ENCODE assay signal across 9 mouse cellular contexts in genomic region chr11:93884068-93884467, GRCm38 (mm10). TPM values are rescaled to one million over a fixed set of nuclear protein-coding genes. Genes with fewer than 3 reads are reported as not detected.
DNase-seq lines count a peak whose midpoint lies in the region; ATAC-seq and TF ChIP-seq lines count a peak whose summit lies in the region.
"Had no signal": no experiment of that assay in that cellular context is flagged by ENCODE, and none has a peak within 500 bp of the region (broad histone marks: within the 10 kb centered on the region; RNA-seq: fewer than 3 reads in every experiment).

No protein-coding gene starts in this region.

- H3K27me3 ChIP-seq in kidney, embryonic 16.5 days (ENCODE audit: insufficient read depth, low read length), result no peaks in the 10 kb centered on the region
- H3K27me3 ChIP-seq in embryonic facial prominence, embryonic 10.5 days (replicated peaks; ENCODE audit: low read depth, poor library complexity, severe bottlenecking), result no peaks in the 10 kb centered on the region
- H3K27me3 ChIP-seq in intestine, embryonic 14.5 days (replicated peaks; ENCODE audit: control insufficient read depth, insufficient read depth, low read length), result no peaks in the 10 kb centered on the region
- no peaks in the 10 kb centered on the region for H3K27me3 ChIP-seq in thymus, adult 2 months (ENCODE audit: control insufficient read depth, insufficient read depth, low read length)

- ATAC-seq in kidney, embryonic 16.5 days (ENCODE audit: low FRiP score, low TSS enrichment), result no peak
- no peak for ATAC-seq in intestine, embryonic 14.5 days (replicated peaks; ENCODE audit: low FRiP score, low TSS enrichment, low read depth)

- peaks cover 17% of the 10 kb centered on the region; the same call in 1 of the 2 replicates for H3K36me3 ChIP-seq in kidney, embryonic 16.5 days (ENCODE audit: insufficient read depth, low read length)
- peaks cover 51% of the 10 kb centered on the region for H3K36me3 ChIP-seq in embryonic facial prominence, embryonic 10.5 days (replicated peaks)
- peaks cover 31% of the 10 kb centered on the region for H3K36me3 ChIP-seq in intestine, embryonic 14.5 days (ENCODE audit: control insufficient read depth, insufficient read depth, low read length)
- H3K36me3 ChIP-seq in thymus, adult 2 months (ENCODE audit: control insufficient read depth, insufficient read depth, low read length), result peaks cover 12% of the 10 kb centered on the region

- H3K4me2 ChIP-seq in kidney, embryonic 16.5 days (replicated peaks; ENCODE audit: low read depth, low read length), result peak overlapping the region; percentile 61
- peak overlapping the region; percentile 41 for H3K4me2 ChIP-seq in intestine, embryonic 14.5 days (ENCODE audit: low read length)

- no peak overlapping the region for H3K27ac ChIP-seq in kidney, embryonic 16.5 days (ENCODE audit: low read length)
- no peak overlapping the region for H3K27ac ChIP-seq in embryonic facial prominence, embryonic 10.5 days (replicated peaks)
- no peak overlapping the region for H3K27ac ChIP-seq in intestine, embryonic 14.5 days (ENCODE audit: low read depth)
- no peak overlapping the region for H3K27ac ChIP-seq in thymus, adult 2 months (ENCODE audit: control insufficient read depth, insufficient read depth, low read length)

- no peak overlapping the region for H3K9ac ChIP-seq in kidney, embryonic 16.5 days (replicated peaks; ENCODE audit: low read length)
- H3K9ac ChIP-seq in intestine, embryonic 14.5 days (ENCODE audit: low read length), result peak overlapping the region; percentile 0; the same call in 1 of the 2 replicates

- H3K9me3 ChIP-seq in kidney, embryonic 16.5 days (ENCODE audit: low read length), result no peaks in the 10 kb centered on the region
- no peaks in the 10 kb centered on the region for H3K9me3 ChIP-seq in embryonic facial prominence, embryonic 10.5 days
- H3K9me3 ChIP-seq in intestine, embryonic 14.5 days (ENCODE audit: control insufficient read depth, low read length), result no peaks in the 10 kb centered on the region

- no peak for TF ChIP-seq CTCF in thymus, adult 2 months (IDR thresholded peaks at IDR 0.05; ENCODE audit: borderline replicate concordance, control insufficient read depth, extremely low read depth, insufficient read depth, low read length, poor library complexity)

- TF ChIP-seq POLR2A in thymus, adult 2 months (IDR thresholded peaks at IDR 0.05; ENCODE audit: control insufficient read depth, extremely low read depth, insufficient read depth, low read length, poor library complexity), result no peak

- WGBS in kidney, embryonic 16.5 days, result 87% methylated on average over 4 of the region's 4 CpGs
- WGBS in embryonic facial prominence, embryonic 10.5 days, result 97% methylated on average over 4 of the region's 4 CpGs
- WGBS in intestine, embryonic 14.5 days, result 93% methylated on average over 4 of the region's 4 CpGs
- 81% methylated on average over 4 of the region's 4 CpGs for WGBS in thymus, adult 2 months

- peaks cover 20% of the 10 kb centered on the region for H3K4me1 ChIP-seq in kidney, embryonic 16.5 days (ENCODE audit: insufficient read depth, low read length)
- H3K4me1 ChIP-seq in embryonic facial prominence, embryonic 10.5 days, result peaks cover 22% of the 10 kb centered on the region
- peaks cover 17% of the 10 kb centered on the region for H3K4me1 ChIP-seq in intestine, embryonic 14.5 days (replicated peaks; ENCODE audit: control insufficient read depth, insufficient read depth, low read length)
- peaks cover 8% of the 10 kb centered on the region for H3K4me1 ChIP-seq in thymus, adult 2 months (replicated peaks; ENCODE audit: control insufficient read depth, insufficient read depth, low read length)

- peak overlapping the region; percentile 99 for H3K4me3 ChIP-seq in kidney, embryonic 16.5 days (ENCODE audit: low read length)
- peak overlapping the region; percentile 98 for H3K4me3 ChIP-seq in embryonic facial prominence, embryonic 10.5 days
- peak overlapping the region; percentile 92 for H3K4me3 ChIP-seq in intestine, embryonic 14.5 days (ENCODE audit: low read depth, low read length)
- no peak overlapping the region for H3K4me3 ChIP-seq in thymus, adult 2 months (ENCODE audit: control insufficient read depth, insufficient read depth, low read length)

- DNase-seq in kidney, postnatal 4 days, result no peak
- DNase-seq in embryonic facial prominence, embryonic 10.5 days (ENCODE audit: low spot score), result no peak
- no peak for DNase-seq in intestine, embryonic 14.5 days (ENCODE audit: low spot score)
- DNase-seq in naive thymus-derived CD4-positive, alpha-beta T cell, adult 2 months (ENCODE audit: low read depth), result peak; percentile 15
- DNase-seq in thymus, adult 2 months, result no peak
- DNase-seq in kidney, postnatal 10 days, result no peak
- DNase-seq in spleen, postnatal 14 days (ENCODE audit: low spot score in 2 of 2), result no peak
- DNase-seq: gastrocnemius, postnatal 10 days had no signal

RNA-seq across cellular contexts. Expression of gene Utp18, which starts 1.5 kb away (rescaled TPM):
- polyA plus RNA-seq in kidney, embryonic 16.5 days (2015; fragmentation: Nextera tagmentation; extraction: Ambion mirVana), result 24.8 and 24.9 TPM in 2 replicates
- 34.8 and 37.5 TPM in 2 replicates for polyA plus RNA-seq in embryonic facial prominence, embryonic 10.5 days (2016; fragmentation: Nextera tagmentation; extraction: Ambion mirVana)
- polyA plus RNA-seq in intestine, embryonic 14.5 days (2014; fragmentation: Nextera tagmentation; extraction: Ambion mirVana), result 28.6 and 31.6 TPM in 2 replicates
- 7.5 and 7.8 TPM in 2 replicates for polyA plus RNA-seq in thymus, adult 2 months (2012; rRNA removed)

RNA-seq across cellular contexts. Expression of gene Mbtd1, which starts 1.6 kb away (rescaled TPM):
- polyA plus RNA-seq in kidney, embryonic 16.5 days (2015; fragmentation: Nextera tagmentation; extraction: Ambion mirVana), result 28.0 and 34.0 TPM in 2 replicates
- polyA plus RNA-seq in embryonic facial prominence, embryonic 10.5 days (2016; fragmentation: Nextera tagmentation; extraction: Ambion mirVana), result 42.0 and 44.6 TPM in 2 replicates
- polyA plus RNA-seq in intestine, embryonic 14.5 days (2014; fragmentation: Nextera tagmentation; extraction: Ambion mirVana), result 20.7 and 26.2 TPM in 2 replicates
- 17.1 and 17.4 TPM in 2 replicates for polyA plus RNA-seq in thymus, adult 2 months (2012; rRNA removed)
